Mouse (Mus musculus) embryonic fibroblast, embryonic 13.5 days (primary cell): Measurements from ENCODE around the gene Traf3ip3.

Experiments
- CTCF ChIP-seq: IDR thresholded peaks from 2 replicates; pipeline ENCODE4 v1.5.1; 2011; ENCODE audit warnings: mild to moderate bottlenecking, control low read depth, low read length, moderate library complexity, borderline replicate concordance; ENCODE audit not compliant: insufficient read depth
- POLR2A ChIP-seq: IDR thresholded peaks from 2 replicates; pipeline ENCODE4 v1.6.1; 2011; ENCODE audit warnings: low read depth, mild to moderate bottlenecking, control low read depth, low read length, moderate library complexity

DNA sequence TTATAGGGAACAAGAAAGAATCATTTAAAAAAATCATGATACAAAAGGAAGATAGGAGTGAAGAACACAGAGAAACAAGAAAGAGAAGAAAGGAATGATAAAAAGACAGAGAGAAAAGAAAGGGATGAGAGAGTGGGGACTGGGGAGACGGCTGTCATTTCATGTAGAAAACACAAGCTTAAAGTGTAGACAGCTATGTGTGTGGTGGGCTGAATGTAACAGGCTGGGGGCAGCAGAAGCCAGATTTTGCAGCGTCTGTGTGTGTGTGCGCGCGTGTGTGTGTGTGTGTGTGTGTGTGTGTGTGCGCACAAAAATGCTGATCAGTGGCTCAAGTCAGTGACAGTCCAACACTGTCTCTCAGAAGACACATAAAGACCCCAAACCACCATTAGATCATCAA is 42.7 kb upstream of the Traf3ip3 start:
- no peak for TF ChIP-seq CTCF
- TF ChIP-seq POLR2A = no peak
